Mouse (Mus musculus) intestine, embryonic 14.5 days (tissue): ENCODE results near the gene 4930558C23Rik. TPM values are rescaled to one million over a fixed set of nuclear protein-coding genes. Genes with fewer than 3 reads are reported as not detected.
"Not testable (repeated sequence)": the region's sequence is repeated elsewhere in the genome, so short reads cannot be mapped to it uniquely, and the experiment has no call there.

ENCODE experiments used
- ATAC-seq: fragments of 200-750 bp; cut with Nextera tagmentation; replicated peaks from 2 replicates; pipeline ENCODE4 v1.8.0; 2017; ENCODE audit warnings: low read depth, moderate number of reproducible peaks, moderate TSS enrichment, moderate library complexity; ENCODE audit not compliant: low FRiP score, low TSS enrichment
- DNase-seq: peaks from one replicate; pipeline ENCODE4 v3.0.0-alpha.2; 2018; ENCODE audit warnings: low spot score
- H3K27ac ChIP-seq: fragments of 300-500 bp; sonication (generic); 2 replicates; pipeline ENCODE4 v1.5.1; 2014; ENCODE audit warnings: low read depth, mild to moderate bottlenecking, control low read depth
- H3K27me3 ChIP-seq: fragments of 300-500 bp; sonication (generic); replicated peaks from 2 replicates; pipeline ENCODE4 v1.6.1; 2014; ENCODE audit warnings: low read length, control low read depth; ENCODE audit not compliant: control insufficient read depth, insufficient read depth
- H3K36me3 ChIP-seq: fragments of 300-500 bp; sonication (generic); 2 replicates; pipeline ENCODE4 v1.6.1; 2014; ENCODE audit warnings: low read length, control low read depth; ENCODE audit not compliant: control insufficient read depth, insufficient read depth
- H3K4me1 ChIP-seq: fragments of 300-500 bp; sonication (generic); replicated peaks from 2 replicates; pipeline ENCODE4 v1.6.1; 2014; ENCODE audit warnings: low read length, control low read depth, mixed read lengths; ENCODE audit not compliant: control insufficient read depth, insufficient read depth
- H3K4me2 ChIP-seq: fragments of 300-500 bp; sonication (generic); 2 replicates; pipeline ENCODE4 v1.6.1; 2014; ENCODE audit warnings: low read length
- H3K4me3 ChIP-seq: fragments of 300-500 bp; sonication (generic); 2 replicates; pipeline ENCODE4 v1.5.1; 2014; ENCODE audit warnings: low read depth, low read length, control low read depth, mixed read lengths
- H3K9ac ChIP-seq: fragments of 300-500 bp; sonication (generic); 2 replicates; pipeline ENCODE4 v1.6.1; 2014; ENCODE audit warnings: mild to moderate bottlenecking, low read length
- H3K9me3 ChIP-seq: fragments of 300-500 bp; sonication (generic); 2 replicates; pipeline ENCODE4 v1.6.1; 2016; ENCODE audit warnings: low read length, control low read depth; ENCODE audit not compliant: control insufficient read depth
- WGBS: fragments of 180-500 bp; shearing (Covaris S2); extraction: QIAGEN DNeasy Blood & Tissue Kit; methylation state at CpG from one replicate; pipeline ENCODE4 v1.1.7; 2014; 5-methylcytosine and 5-hydroxymethylcytosine counted together
- polyA plus RNA-seq: library from polyadenylated mRNA; unstranded; fragments of >200 nt; fragmentation: Nextera tagmentation; extraction: Ambion mirVana; gene quantifications from 2 replicates; pipeline ENCODE4 v1.2.1, GENCODE M21; 2014

Gene 4930558C23Rik
- polyA plus RNA-seq, 1 experiment from 2014 or later, result not detected

GRCm38 (mm10) chr3:95434136-95434982, 31.7 kb upstream of the 4930558C23Rik start, which contains the start of gene Arnt:
Gene Arnt, plus strand, starts transcription at chr3:95434388.
- Histone ChIP-seq H3K4me2 (peak within 1 kb of the TSS; percentile 88), H3K9ac (peak within 1 kb of the TSS; percentile 75), H3K4me1 (no peaks in the 10 kb centered on the region), H3K27ac (peak within 1 kb of the TSS; percentile 74), H3K36me3 (peaks cover 16% of the 10 kb centered on the region), H3K9me3 (no peaks in the 10 kb centered on the region), H3K27me3 (no peaks in the 10 kb centered on the region), H3K4me3 (peak within 1 kb of the TSS; percentile 83)
- WGBS, result under 1% methylated on average over 47 of the region's 47 CpGs
- DNase-seq (peak; percentile 96), ATAC-seq (peak; percentile 100)

GRCm38 (mm10) chr3:95433301-95433915, 30.8 kb upstream of the 4930558C23Rik start:
- Histone ChIP-seq H3K9ac (peak overlapping the region; percentile 75), H3K4me3 (peak overlapping the region; percentile 83), H3K36me3 (peaks cover 8% of the 10 kb centered on the region), H3K27me3 (no peaks in the 10 kb centered on the region), H3K4me1 (no peaks in the 10 kb centered on the region), H3K9me3 (no peaks in the 10 kb centered on the region), H3K4me2 (peak overlapping the region; percentile 88), H3K27ac (peak overlapping the region; percentile 54)
- WGBS, result 73% methylated on average over 10 of the region's 10 CpGs
- ATAC-seq (no peak), DNase-seq (no peak)

- H3K27ac ChIP-seq, H3K4me2 ChIP-seq, H3K4me3 ChIP-seq, DNase-seq, H3K27me3 ChIP-seq, ATAC-seq, H3K36me3 ChIP-seq, H3K4me1 ChIP-seq, H3K9ac ChIP-seq, H3K9me3 ChIP-seq: not testable (repeated sequence)
- 77% methylated on average over 4 of the region's 11 CpGs for WGBS
These were observed 25.8 kb upstream of the 4930558C23Rik start for GRCm38 (mm10) chr3:95428423-95428822.

GRCm38 (mm10) chr3:95427891-95428238, 25.2 kb upstream of the 4930558C23Rik start:
- DNase-seq (peak; percentile 60), ATAC-seq (peak; percentile 50)
- 27% methylated on average over 12 of the region's 21 CpGs for WGBS
- H3K4me3 ChIP-seq, result peak overlapping the region; percentile 23
- H3K27ac ChIP-seq, H3K4me1 ChIP-seq, H3K9me3 ChIP-seq, H3K27me3 ChIP-seq, H3K9ac ChIP-seq, H3K36me3 ChIP-seq: not testable (repeated sequence)
- peak overlapping the region; percentile 43 for H3K4me2 ChIP-seq

- H3K4me3 ChIP-seq, result peak overlapping the region; percentile 23
- DNase-seq, H3K9ac ChIP-seq: not testable (repeated sequence)
These were observed 24.7 kb upstream of the 4930558C23Rik start for GRCm38 (mm10) chr3:95427117-95427890.

GRCm38 (mm10) chr3:95426476-95426875, 23.8 kb upstream of the 4930558C23Rik start:
- ATAC-seq, DNase-seq: not testable (repeated sequence)
- WGBS, result 93% methylated on average over 5 of the region's 5 CpGs

More at GRCm38 (mm10) chr3:95427117-95427890, 24.7 kb upstream of the 4930558C23Rik start:
- H3K4me2 ChIP-seq, result peak overlapping the region; percentile 43
- H3K36me3 ChIP-seq, H3K9me3 ChIP-seq, H3K27ac ChIP-seq, H3K4me1 ChIP-seq, H3K27me3 ChIP-seq: not testable (repeated sequence)
- WGBS, result 31% methylated on average over 9 of the region's 33 CpGs
- ATAC-seq, result peak; percentile 81

GRCm38 (mm10) chr3:95417866-95418265, 15.2 kb upstream of the 4930558C23Rik start:
- H3K36me3 ChIP-seq, result no peaks in the 10 kb centered on the region
- ATAC-seq (no peak), DNase-seq (no peak)
- no peak overlapping the region for H3K9ac ChIP-seq
- no peak overlapping the region for H3K27ac ChIP-seq
- no peak overlapping the region for H3K4me2 ChIP-seq
- H3K4me3 ChIP-seq, result no peak overlapping the region
- no peaks in the 10 kb centered on the region for H3K27me3 ChIP-seq
- no peaks in the 10 kb centered on the region for H3K4me1 ChIP-seq
- 89% methylated on average over 6 of the region's 6 CpGs for WGBS
- H3K9me3 ChIP-seq, result peaks cover 6% of the 10 kb centered on the region

More at GRCm38 (mm10) chr3:95426476-95426875, 23.8 kb upstream of the 4930558C23Rik start:
- not testable (repeated sequence) for H3K9me3 ChIP-seq, H3K4me3 ChIP-seq, H3K27ac ChIP-seq, H3K4me2 ChIP-seq, H3K27me3 ChIP-seq, H3K9ac ChIP-seq, H3K4me1 ChIP-seq, H3K36me3 ChIP-seq

GRCm38 (mm10) chr3:95412268-95412667, 9.6 kb upstream of the 4930558C23Rik start:
- H3K27me3 ChIP-seq, result no peaks in the 10 kb centered on the region
- H3K36me3 ChIP-seq, result no peaks in the 10 kb centered on the region
- no peak overlapping the region for H3K27ac ChIP-seq
- ATAC-seq (no peak), DNase-seq (no peak)
- no peaks in the 10 kb centered on the region for H3K4me1 ChIP-seq
- 80% methylated on average over 1 of the region's 1 CpGs for WGBS
- no peak overlapping the region for H3K9ac ChIP-seq
- H3K9me3 ChIP-seq, result no peaks in the 10 kb centered on the region
- no peak overlapping the region for H3K4me2 ChIP-seq
- no peak overlapping the region for H3K4me3 ChIP-seq
